Mouse (Mus musculus) heart, embryonic 14.5 days (tissue): ENCODE measurements at regions not wholly inside any gene's neighbourhood (a gene's known extent, or its start where the extent isn't known, plus 50 kb on each side); places are given as distances from the start of the nearest gene placed in this dataset.

Experiments
- ATAC-seq: fragments of 200-750 bp; cut with Nextera tagmentation; 2 replicates; pipeline ENCODE4 v1.8.0; 2017; ENCODE audit warnings: low read depth, moderate TSS enrichment; ENCODE audit not compliant: insufficient number of reproducible peaks, insufficient read depth, low FRiP score
- H3K27ac ChIP-seq, 2 experiments: fragments of 200-500 bp in 1 of 2; fragments of 300-500 bp in 1 of 2; sonication (generic) in 1 of 2; replicated peaks in 1 of 2; 2 replicates each; pipeline ENCODE4 v1.5.1; 2012 to 2014; ENCODE audit warnings: low read depth in 2 of 2, low read length in 2 of 2, control low read depth in 1 of 2, mild to moderate bottlenecking in 1 of 2, mixed read lengths in 1 of 2; ENCODE audit not compliant: control insufficient read depth in 1 of 2, insufficient read depth in 1 of 2
- H3K27me3 ChIP-seq: fragments of 300-500 bp; sonication (generic); 2 replicates; pipeline ENCODE4 v1.6.1; 2014; ENCODE audit warnings: mild to moderate bottlenecking, low read length, control low read depth; ENCODE audit not compliant: control insufficient read depth, insufficient read depth
- H3K36me3 ChIP-seq: fragments of 300-500 bp; sonication (generic); 2 replicates; pipeline ENCODE4 v1.6.1; 2014; ENCODE audit warnings: mild to moderate bottlenecking, control low read depth, low read length, mixed read lengths; ENCODE audit not compliant: control insufficient read depth, insufficient read depth
- H3K4me1 ChIP-seq, 2 experiments: fragments of 200-500 bp in 1 of 2; fragments of 300-500 bp in 1 of 2; sonication (generic) in 1 of 2; 2 replicates each; pipeline ENCODE4 v1.6.1; 2012 to 2014; ENCODE audit warnings: low read length in 2 of 2, control low read depth in 1 of 2, mixed read lengths in 1 of 2; ENCODE audit not compliant: control insufficient read depth in 2 of 2, insufficient read depth in 2 of 2
- H3K4me2 ChIP-seq: fragments of 300-500 bp; sonication (generic); 2 replicates; pipeline ENCODE4 v1.6.1; 2014; ENCODE audit warnings: mild to moderate bottlenecking, low read length
- H3K4me3 ChIP-seq, 2 experiments: fragments of 200-500 bp in 1 of 2; fragments of 300-500 bp in 1 of 2; sonication (generic) in 1 of 2; 2 replicates each; pipeline ENCODE4 v1.5.1; 2012 to 2014; ENCODE audit warnings: low read length in 2 of 2, mild to moderate bottlenecking in 2 of 2, control low read depth in 1 of 2, low read depth in 1 of 2, moderate library complexity in 1 of 2; ENCODE audit not compliant: control insufficient read depth in 1 of 2, insufficient read depth in 1 of 2
- H3K9ac ChIP-seq: fragments of 300-500 bp; sonication (generic); 2 replicates; pipeline ENCODE4 v1.6.1; 2014; ENCODE audit warnings: mild to moderate bottlenecking, low read length
- H3K9me3 ChIP-seq: fragments of 300-500 bp; sonication (generic); 2 replicates; pipeline ENCODE4 v1.6.1; 2016; ENCODE audit warnings: low read length, control low read depth; ENCODE audit not compliant: control insufficient read depth
- WGBS: fragments of 180-500 bp; shearing (Covaris S2); extraction: QIAGEN DNeasy Blood & Tissue Kit; methylation state at CpG from one replicate; pipeline ENCODE4 v1.1.7; 2014; 5-methylcytosine and 5-hydroxymethylcytosine counted together

GRCm38 (mm10) chr13:78428469-78428868, 228.9 kb upstream of the Nr2f1 start:
- no peaks in the 10 kb centered on the region for H3K27me3 ChIP-seq
- peaks cover 0 to 2% of the 10 kb centered on the region in 2 experiments; a peak in 3 of 4 replicates for H3K4me1 ChIP-seq
- peak overlapping the region; percentile 83 for H3K4me2 ChIP-seq
- H3K4me3 ChIP-seq = no peak overlapping the region
- no peak overlapping the region for H3K27ac ChIP-seq
- 75% methylated on average over 4 of the region's 4 CpGs for WGBS
- no peak for ATAC-seq
- H3K9me3 ChIP-seq = no peaks in the 10 kb centered on the region
- no peaks in the 10 kb centered on the region for H3K36me3 ChIP-seq
- H3K9ac ChIP-seq = peak overlapping the region; percentile 58; the same call in 1 of the 2 replicates

- H3K36me3 ChIP-seq = no peaks in the 10 kb centered on the region
- H3K4me3 ChIP-seq = peak overlapping the region; percentile 39 to 42
- no peaks in the 10 kb centered on the region for H3K9me3 ChIP-seq
- no peak overlapping the region for H3K27ac ChIP-seq
- ATAC-seq = no peak
- peak overlapping the region; percentile 83 for H3K4me2 ChIP-seq
- H3K4me1 ChIP-seq = peaks cover 0 to 2% of the 10 kb centered on the region in 2 experiments; a peak in 3 of 4 replicates
- H3K27me3 ChIP-seq = no peaks in the 10 kb centered on the region
- peak overlapping the region; percentile 58 for H3K9ac ChIP-seq
- 14% methylated on average over 9 of the region's 9 CpGs for WGBS
These were observed 228.5 kb upstream of the Nr2f1 start for GRCm38 (mm10) chr13:78428084-78428445.

GRCm38 (mm10) chr13:78427141-78428083, 227.9 kb upstream of the Nr2f1 start:
- no peak for ATAC-seq
- H3K36me3 ChIP-seq = no peaks in the 10 kb centered on the region
- WGBS = 10% methylated on average over 24 of the region's 24 CpGs
- H3K4me2 ChIP-seq = peak overlapping the region; percentile 83
- H3K27ac ChIP-seq = no peak overlapping the region
- H3K27me3 ChIP-seq = no peaks in the 10 kb centered on the region
- peaks cover 0 to 2% of the 10 kb centered on the region in 2 experiments; a peak in 3 of 4 replicates for H3K4me1 ChIP-seq
- peak overlapping the region; percentile 58 for H3K9ac ChIP-seq
- H3K9me3 ChIP-seq = no peaks in the 10 kb centered on the region
- H3K4me3 ChIP-seq = peak overlapping the region; percentile 39 to 42

- no peak for ATAC-seq
- H3K9ac ChIP-seq = no peak overlapping the region
- H3K4me1 ChIP-seq = peaks cover 0 to 2% of the 10 kb centered on the region in 2 experiments; a peak in 3 of 4 replicates
- H3K36me3 ChIP-seq = no peaks in the 10 kb centered on the region
- no peak overlapping the region for H3K27ac ChIP-seq
- H3K9me3 ChIP-seq = no peaks in the 10 kb centered on the region
- 58% methylated on average over 8 of the region's 8 CpGs for WGBS
- H3K4me2 ChIP-seq = peak overlapping the region; percentile 83; the same call in 1 of the 2 replicates
- H3K27me3 ChIP-seq = no peaks in the 10 kb centered on the region
- H3K4me3 ChIP-seq = no peak overlapping the region
These were observed 226.9 kb upstream of the Nr2f1 start for GRCm38 (mm10) chr13:78426306-78426921.

- Histone ChIP-seq H3K4me1 (no peaks in the 10 kb centered on the region), H3K27me3 (no peaks in the 10 kb centered on the region), H3K36me3 (no peaks in the 10 kb centered on the region), H3K4me3 (no peak overlapping the region), H3K9ac (no peak overlapping the region), H3K27ac (no peak overlapping the region), H3K4me2 (no peak overlapping the region), H3K9me3 (no peaks in the 10 kb centered on the region)
- WGBS = 58% methylated on average over 3 of the region's 3 CpGs
- no peak for ATAC-seq
These were observed 205.5 kb upstream of the Nr2f1 start for GRCm38 (mm10) chr13:78405071-78405470.

- Histone ChIP-seq H3K9me3 (no peaks in the 10 kb centered on the region), H3K27ac (no peak overlapping the region), H3K36me3 (no peaks in the 10 kb centered on the region), H3K9ac (no peak overlapping the region), H3K4me2 (no peak overlapping the region), H3K4me3 (no peak overlapping the region), H3K27me3 (no peaks in the 10 kb centered on the region), H3K4me1 (no peaks in the 10 kb centered on the region)
- ATAC-seq = no peak
- WGBS = 53% methylated on average over 2 of the region's 2 CpGs
These were observed 184.2 kb upstream of the Nr2f1 start for GRCm38 (mm10) chr13:78383761-78384160.

GRCm38 (mm10) chr13:78361236-78361635, 161.7 kb upstream of the Nr2f1 start:
- H3K27me3 ChIP-seq = no peaks in the 10 kb centered on the region
- no peak overlapping the region for H3K4me3 ChIP-seq
- WGBS = 61% methylated on average over 1 of the region's 1 CpGs
- no peaks in the 10 kb centered on the region for H3K36me3 ChIP-seq
- H3K4me1 ChIP-seq = no peaks in the 10 kb centered on the region
- no peak for ATAC-seq
- no peaks in the 10 kb centered on the region for H3K9me3 ChIP-seq
- no peak overlapping the region for H3K9ac ChIP-seq
- H3K27ac ChIP-seq = no peak overlapping the region
- H3K4me2 ChIP-seq = no peak overlapping the region
